Mouse (Mus musculus) neural tube, embryonic 14.5 days (tissue): Measurements from ENCODE around the gene Kcnb1. TPM values are rescaled to one million over a fixed set of nuclear protein-coding genes. Genes with fewer than 3 reads are reported as not detected.
"Not testable (repeated sequence)": the region's sequence is repeated elsewhere in the genome, so short reads cannot be mapped to it uniquely, and the experiment has no call there.

ENCODE experiments used
- ATAC-seq: fragments of 200-750 bp; cut with Nextera tagmentation; 2 replicates; pipeline ENCODE4 v1.8.0; 2017; ENCODE audit warnings: low read depth, mild to moderate bottlenecking, moderate TSS enrichment, moderate library complexity
- H3K27ac ChIP-seq: fragments of 300-500 bp; sonication (generic); 2 replicates; pipeline ENCODE4 v1.5.1; 2014; ENCODE audit warnings: low read depth, mild to moderate bottlenecking, control low read depth, low read length, moderate library complexity, mixed read lengths
- H3K27me3 ChIP-seq: fragments of 300-500 bp; sonication (generic); 2 replicates; pipeline ENCODE4 v1.6.1; 2014; ENCODE audit warnings: low read length; ENCODE audit not compliant: control insufficient read depth, insufficient read depth
- H3K36me3 ChIP-seq: fragments of 300-500 bp; sonication (generic); 2 replicates; pipeline ENCODE4 v1.6.1; 2014; ENCODE audit warnings: low read length, mixed read lengths; ENCODE audit not compliant: control insufficient read depth, insufficient read depth
- H3K4me1 ChIP-seq: fragments of 300-500 bp; sonication (generic); 2 replicates; pipeline ENCODE4 v1.6.1; 2014; ENCODE audit warnings: low read length; ENCODE audit not compliant: control insufficient read depth, insufficient read depth
- H3K4me2 ChIP-seq: fragments of 300-500 bp; sonication (generic); 2 replicates; pipeline ENCODE4 v1.6.1; 2014; ENCODE audit warnings: mild to moderate bottlenecking, low read depth, low read length, control low read depth
- H3K4me3 ChIP-seq: fragments of 300-500 bp; sonication (generic); 2 replicates; pipeline ENCODE4 v1.5.1; 2014; ENCODE audit warnings: low read depth, low read length, control low read depth, mixed read lengths
- H3K9ac ChIP-seq: fragments of 300-500 bp; sonication (generic); replicated peaks from 2 replicates; pipeline ENCODE4 v1.6.1; 2014; ENCODE audit warnings: low read depth, mild to moderate bottlenecking, control low read depth, low read length, mixed read lengths
- H3K9me3 ChIP-seq: fragments of 300-500 bp; sonication (generic); 2 replicates; pipeline ENCODE4 v1.6.1; 2016; ENCODE audit warnings: low read length; ENCODE audit not compliant: control insufficient read depth
- WGBS: fragments of 180-500 bp; shearing (Covaris S2); extraction: QIAGEN DNeasy Blood & Tissue Kit; methylation state at CpG from one replicate; pipeline ENCODE4 v1.1.7; 2014; 5-methylcytosine and 5-hydroxymethylcytosine counted together
- polyA plus RNA-seq: library from polyadenylated mRNA; unstranded; fragments of >200 nt; fragmentation: Nextera tagmentation; extraction: Ambion mirVana; gene quantifications from 2 replicates; pipeline ENCODE4 v1.2.1, GENCODE M21; 2014

Kcnb1 gene
- polyA plus RNA-seq, 1 experiment from 2014 or later: 5.4 TPM

DNA sequence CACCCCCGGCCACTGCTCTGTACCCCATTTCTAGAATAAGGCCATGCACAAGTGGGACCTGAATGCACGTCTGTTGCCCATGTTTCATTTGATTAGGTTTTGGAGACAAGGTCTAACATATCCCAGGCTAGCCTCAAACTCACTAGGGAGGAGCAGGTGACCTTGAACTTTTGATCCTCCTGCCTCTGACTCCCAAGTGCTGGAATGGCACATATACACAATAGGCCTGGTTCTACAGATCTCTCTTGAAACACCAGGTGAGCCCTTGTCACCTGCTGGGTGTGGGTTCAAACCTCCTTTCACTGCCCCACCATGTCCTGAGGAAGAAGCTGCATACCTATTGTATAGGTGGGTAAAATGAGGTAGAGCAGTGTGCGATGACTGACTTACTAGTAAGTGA lies 22.1 kb upstream of the Kcnb1 start:
- no peaks in the 10 kb centered on the region for H3K9me3 ChIP-seq
- no peaks in the 10 kb centered on the region for H3K4me1 ChIP-seq
- no peak for ATAC-seq
- no peak overlapping the region for H3K27ac ChIP-seq
- 91% methylated on average over 3 of the region's 3 CpGs for whole genome bisulfite sequencing
- H3K9ac ChIP-seq: no peak overlapping the region
- H3K4me3 ChIP-seq: no peak overlapping the region
- no peak overlapping the region for H3K4me2 ChIP-seq
- H3K36me3 ChIP-seq: no peaks in the 10 kb centered on the region
- no peaks in the 10 kb centered on the region for H3K27me3 ChIP-seq

DNA sequence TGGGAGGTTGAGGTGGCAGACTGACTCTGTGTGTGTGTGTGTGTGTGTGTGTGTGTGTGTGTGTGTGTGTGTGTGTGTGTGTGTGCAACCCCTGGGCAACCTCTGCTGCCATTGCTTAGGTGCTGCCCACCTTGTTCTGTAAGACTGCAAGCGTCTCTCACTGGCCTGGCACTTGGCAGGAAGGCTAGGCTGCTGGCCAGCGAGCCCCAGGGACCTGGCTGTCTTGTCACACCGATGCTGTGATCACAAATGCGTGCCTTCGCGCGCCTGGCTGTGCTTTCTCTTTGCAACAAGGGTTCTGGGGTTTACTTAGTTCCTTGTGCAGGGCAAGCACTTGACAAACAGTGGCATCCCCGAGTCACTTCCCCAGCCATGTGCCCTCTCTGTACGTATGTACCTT lies 19.9 kb upstream of the Kcnb1 start:
- no peak for ATAC-seq
- WGBS: 74% methylated on average over 8 of the region's 9 CpGs

GRCm38 (mm10) chr2:167208984-167209383 lies 19.0 kb upstream of the Kcnb1 start:
- H3K9ac ChIP-seq: no peak overlapping the region
- H3K9me3 ChIP-seq: no peaks in the 10 kb centered on the region
- no peaks in the 10 kb centered on the region for H3K4me1 ChIP-seq
- 83% methylated on average over 3 of the region's 3 CpGs for WGBS
- no peaks in the 10 kb centered on the region for H3K27me3 ChIP-seq
- H3K4me3 ChIP-seq: no peak overlapping the region
- no peaks in the 10 kb centered on the region for H3K36me3 ChIP-seq
- ATAC-seq: no peak
- no peak overlapping the region for H3K4me2 ChIP-seq
- H3K27ac ChIP-seq: no peak overlapping the region

More for the DNA sequence above, 19.9 kb upstream of the Kcnb1 start:
- Histone ChIP-seq H3K9me3 (no peaks in the 10 kb centered on the region), H3K9ac (no peak overlapping the region), H3K4me2 (no peak overlapping the region), H3K27me3 (no peaks in the 10 kb centered on the region), H3K27ac (no peak overlapping the region), H3K4me1 (no peaks in the 10 kb centered on the region), H3K4me3 (no peak overlapping the region), H3K36me3 (no peaks in the 10 kb centered on the region)

DNA sequence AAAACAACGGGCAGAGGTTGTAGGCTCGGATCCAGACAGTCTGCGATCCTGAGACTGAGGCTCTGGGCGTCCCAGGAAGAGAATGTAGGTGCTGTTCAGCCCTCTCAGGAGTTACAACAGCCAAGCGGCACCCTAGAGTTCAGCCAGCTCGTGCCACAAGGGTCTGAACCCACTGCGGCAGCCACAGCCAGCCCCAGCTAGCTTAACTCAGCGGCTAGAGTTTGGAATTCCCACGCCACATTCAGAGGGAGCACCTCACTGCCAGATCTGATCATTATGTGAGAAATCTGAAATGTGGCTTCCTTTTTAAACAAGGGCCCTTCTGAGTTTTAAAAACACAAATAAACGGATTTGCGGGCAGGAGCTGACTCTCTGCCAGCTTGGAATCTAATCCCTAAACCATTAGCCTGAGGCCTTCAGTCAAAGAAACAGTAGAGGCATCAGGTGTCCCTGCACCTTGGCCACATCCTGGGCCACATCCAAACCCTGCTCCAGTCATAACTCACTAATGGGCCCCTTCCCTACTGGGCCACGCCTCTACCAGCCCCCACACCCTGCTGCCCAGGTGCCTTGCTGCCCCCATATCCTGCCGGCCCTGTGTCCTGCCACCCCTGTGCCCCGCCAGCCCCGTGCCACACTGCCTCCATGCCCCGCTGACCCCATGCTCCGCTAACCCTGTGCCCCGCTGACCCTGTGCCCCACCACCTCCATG lies 16.1 kb upstream of the Kcnb1 start:
- Histone ChIP-seq H3K27ac (no peak overlapping the region), H3K9me3 (no peaks in the 10 kb centered on the region), H3K9ac (no peak overlapping the region), H3K4me1 (peaks cover 12% of the 10 kb centered on the region; the same call in 1 of the 2 replicates), H3K4me3 (no peak overlapping the region), H3K36me3 (no peaks in the 10 kb centered on the region), H3K4me2 (no peak overlapping the region), H3K27me3 (no peaks in the 10 kb centered on the region)
- no peak for ATAC-seq
- 96% methylated on average over 18 of the region's 18 CpGs for WGBS

GRCm38 (mm10) chr2:167204686-167205085 lies 14.7 kb upstream of the Kcnb1 start:
- not testable (repeated sequence) for H3K4me2 ChIP-seq, H3K27ac ChIP-seq, ATAC-seq, H3K9me3 ChIP-seq, H3K27me3 ChIP-seq, H3K9ac ChIP-seq, H3K36me3 ChIP-seq, H3K4me3 ChIP-seq
- H3K4me1 ChIP-seq: peaks cover 13% of the 10 kb centered on the region; the same call in 1 of the 2 replicates
- WGBS: 90% methylated on average over 5 of the region's 5 CpGs

DNA sequence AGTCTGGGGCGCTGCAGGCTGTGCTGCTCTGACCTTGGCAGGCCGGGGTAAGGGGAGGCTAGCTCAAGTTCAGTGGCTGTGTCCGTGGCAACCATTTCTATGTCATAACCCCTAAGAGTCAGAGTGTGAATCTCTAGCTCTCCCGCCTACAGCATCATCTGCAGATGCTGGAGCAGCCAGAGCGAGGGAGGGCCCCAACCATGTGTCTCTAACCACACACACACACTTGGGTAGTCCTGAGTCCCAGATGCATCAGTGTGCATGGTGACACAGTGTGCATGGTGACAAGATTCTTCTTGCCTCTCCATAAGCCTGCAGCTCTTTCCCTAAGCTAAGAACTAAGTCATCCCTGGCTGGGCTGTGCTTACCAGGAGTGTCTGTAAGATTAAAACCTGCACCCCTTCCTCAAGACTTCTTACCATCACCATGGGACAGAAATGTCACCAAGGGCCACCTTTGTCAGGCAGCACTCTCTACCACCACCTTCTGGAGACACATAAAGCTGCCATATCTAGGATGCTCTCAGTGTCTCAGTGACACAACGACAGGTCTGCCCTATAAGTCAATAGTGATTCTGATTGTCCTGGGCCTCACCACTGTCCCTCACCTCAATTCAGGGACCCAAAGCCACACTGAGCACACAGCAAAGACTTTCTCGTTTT lies 13.7 kb upstream of the Kcnb1 start:
- H3K27me3 ChIP-seq: no peaks in the 10 kb centered on the region
- no peaks in the 10 kb centered on the region for H3K36me3 ChIP-seq
- no peak overlapping the region for H3K9ac ChIP-seq
- peaks cover 13% of the 10 kb centered on the region; the same call in 1 of the 2 replicates for H3K4me1 ChIP-seq
- no peak for ATAC-seq
- no peaks in the 10 kb centered on the region for H3K9me3 ChIP-seq
- no peak overlapping the region for H3K27ac ChIP-seq
- 76% methylated on average over 7 of the region's 7 CpGs for WGBS
- no peak overlapping the region for H3K4me3 ChIP-seq
- H3K4me2 ChIP-seq: no peak overlapping the region

- Histone ChIP-seq H3K27ac (peak overlapping the region; percentile 76), H3K27me3 (no peaks in the 10 kb centered on the region), H3K36me3 (no peaks in the 10 kb centered on the region), H3K9ac (no peak overlapping the region), H3K9me3 (no peaks in the 10 kb centered on the region), H3K4me2 (peak overlapping the region; percentile 9; the same call in 1 of the 2 replicates), H3K4me3 (no peak overlapping the region), H3K4me1 (peaks cover 13% of the 10 kb centered on the region; the same call in 1 of the 2 replicates)
- 34% methylated on average over 16 of the region's 16 CpGs for WGBS
- ATAC-seq: peak; percentile 78
Observed at GRCm38 (mm10) chr2:167201463-167202291, 11.7 kb upstream of the Kcnb1 start.

DNA sequence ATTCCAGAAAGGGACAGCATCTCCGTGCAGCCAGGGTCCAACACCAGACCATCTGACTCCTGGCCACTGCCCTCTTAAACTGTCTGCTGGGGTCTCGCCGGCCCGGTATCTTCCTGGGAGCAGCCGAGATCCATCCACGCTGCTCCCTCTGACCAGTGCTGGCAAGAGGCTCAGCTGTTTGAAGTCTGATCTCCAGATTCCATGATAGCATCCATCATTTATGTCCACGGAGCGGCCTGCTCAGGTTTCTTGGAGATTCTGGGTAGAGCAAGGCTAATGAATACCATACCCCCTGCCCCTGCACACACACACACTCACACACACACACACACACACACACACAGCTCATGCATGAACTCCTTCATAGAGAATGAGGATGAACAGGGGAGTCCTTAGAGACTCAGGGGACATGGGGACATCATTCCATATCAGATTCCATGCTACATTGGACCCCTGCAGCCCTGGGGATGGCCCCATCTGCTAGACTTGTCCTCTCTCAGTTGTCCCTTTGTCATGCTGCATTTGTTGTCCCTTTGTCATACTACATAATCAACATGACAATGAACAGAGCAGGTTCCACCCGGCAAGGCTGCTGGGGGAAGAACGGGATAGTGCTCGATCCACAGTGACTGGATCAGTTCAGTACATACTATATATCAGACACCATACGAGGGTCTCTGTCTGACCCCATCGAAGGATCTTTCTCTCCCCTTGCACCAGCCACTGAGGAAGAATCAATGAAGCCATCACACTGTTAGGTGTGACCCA lies 8.9 kb upstream of the Kcnb1 start:
- H3K9ac ChIP-seq: no peak overlapping the region
- H3K4me1 ChIP-seq: peaks cover 13% of the 10 kb centered on the region; the same call in 1 of the 2 replicates
- H3K4me3 ChIP-seq: no peak overlapping the region
- H3K9me3 ChIP-seq: no peaks in the 10 kb centered on the region
- H3K27ac ChIP-seq: no peak overlapping the region
- no peak overlapping the region for H3K4me2 ChIP-seq
- WGBS: 55% methylated on average over 13 of the region's 13 CpGs
- H3K27me3 ChIP-seq: no peaks in the 10 kb centered on the region
- ATAC-seq: no peak
- H3K36me3 ChIP-seq: no peaks in the 10 kb centered on the region
